Mouse (Mus musculus) erythroblast, adult 5-6 weeks (primary cell): ENCODE results near the gene Nlrp3. TPM values are rescaled to one million over a fixed set of nuclear protein-coding genes. Genes with fewer than 3 reads are reported as not detected.
"Not testable (repeated sequence)": the region's sequence is repeated elsewhere in the genome, so short reads cannot be mapped to it uniquely, and the experiment has no call there.

Experiments
- ATAC-seq: replicated peaks from 2 replicates; pipeline ENCODE4 v1.8.0; 2016; ENCODE audit warnings: moderate number of reproducible peaks, mild to moderate bottlenecking, moderate TSS enrichment, inconsistent platforms; ENCODE audit not compliant: poor library complexity, low FRiP score, severe bottlenecking
- total RNA-seq, 2 experiments: library from RNA; stranded (forward) in 1 of 2; stranded (reverse) in 1 of 2; fragments of 150-400 nt in 1 of 2; fragments of 200-764, 138-1000 nt in 1 of 2; gene quantifications; 2 replicates each; pipeline versions ENCODE4 v1.2.3 to v1.2.4; 2015 to 2017; ENCODE audit warnings: low replicate concordance in 2 of 2

Nlrp3 gene
- total RNA-seq, 2 experiments from 2014 or later: 3.0 TPM; not detected in 1

DNA sequence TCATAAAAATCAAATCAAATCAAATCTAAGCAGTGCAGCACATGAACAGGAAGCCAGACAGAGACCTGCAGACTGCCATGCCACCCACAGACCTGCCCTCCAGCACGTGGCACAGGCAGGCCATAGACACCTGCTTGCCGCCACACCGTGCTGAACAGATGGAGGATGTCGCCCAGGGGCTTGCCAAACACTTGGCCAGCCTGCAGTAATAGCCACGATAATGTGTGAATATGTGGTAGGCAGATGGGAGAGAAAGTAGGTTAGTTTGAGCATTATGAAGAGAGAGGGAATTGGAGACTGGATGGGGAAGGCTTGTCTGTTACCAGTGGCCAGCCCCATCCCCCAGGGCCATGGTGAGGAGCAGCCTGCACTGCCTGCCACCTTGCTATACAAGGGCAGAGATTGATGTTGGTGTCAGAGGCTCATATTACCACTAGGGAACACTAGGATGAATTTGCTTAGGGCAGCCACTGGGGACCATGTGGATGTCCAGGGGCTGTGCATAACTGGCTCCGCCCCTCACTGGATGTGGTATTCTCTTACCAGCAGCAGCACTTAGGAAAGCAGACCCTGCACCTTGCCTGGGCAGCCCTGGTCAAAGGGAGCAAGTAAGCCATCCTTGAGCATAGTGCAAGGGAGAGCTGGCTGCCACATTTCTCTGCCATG is 10.4 kb upstream of the Nlrp3 start:
- ATAC-seq: no peak

DNA sequence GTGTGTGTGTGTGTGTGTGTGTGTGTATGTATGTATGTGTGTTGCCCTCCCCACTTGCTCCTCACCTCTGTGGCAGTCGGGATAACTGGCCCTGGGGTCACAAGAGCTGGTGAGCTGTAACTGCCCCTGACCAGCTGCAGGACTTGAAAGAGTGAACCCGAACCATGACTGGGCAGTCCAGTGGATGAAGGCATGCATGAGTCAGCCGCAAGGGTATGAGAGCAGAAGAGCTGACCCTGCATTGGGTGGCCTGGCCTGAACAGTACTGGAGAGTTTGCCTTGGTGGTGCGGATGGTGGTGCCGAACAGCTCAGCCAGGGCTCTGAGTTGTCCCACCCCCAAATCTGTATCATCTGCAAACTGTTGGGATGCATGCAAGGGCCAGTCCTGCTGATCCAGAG is 9.8 kb upstream of the Nlrp3 start:
- no peak for ATAC-seq

DNA sequence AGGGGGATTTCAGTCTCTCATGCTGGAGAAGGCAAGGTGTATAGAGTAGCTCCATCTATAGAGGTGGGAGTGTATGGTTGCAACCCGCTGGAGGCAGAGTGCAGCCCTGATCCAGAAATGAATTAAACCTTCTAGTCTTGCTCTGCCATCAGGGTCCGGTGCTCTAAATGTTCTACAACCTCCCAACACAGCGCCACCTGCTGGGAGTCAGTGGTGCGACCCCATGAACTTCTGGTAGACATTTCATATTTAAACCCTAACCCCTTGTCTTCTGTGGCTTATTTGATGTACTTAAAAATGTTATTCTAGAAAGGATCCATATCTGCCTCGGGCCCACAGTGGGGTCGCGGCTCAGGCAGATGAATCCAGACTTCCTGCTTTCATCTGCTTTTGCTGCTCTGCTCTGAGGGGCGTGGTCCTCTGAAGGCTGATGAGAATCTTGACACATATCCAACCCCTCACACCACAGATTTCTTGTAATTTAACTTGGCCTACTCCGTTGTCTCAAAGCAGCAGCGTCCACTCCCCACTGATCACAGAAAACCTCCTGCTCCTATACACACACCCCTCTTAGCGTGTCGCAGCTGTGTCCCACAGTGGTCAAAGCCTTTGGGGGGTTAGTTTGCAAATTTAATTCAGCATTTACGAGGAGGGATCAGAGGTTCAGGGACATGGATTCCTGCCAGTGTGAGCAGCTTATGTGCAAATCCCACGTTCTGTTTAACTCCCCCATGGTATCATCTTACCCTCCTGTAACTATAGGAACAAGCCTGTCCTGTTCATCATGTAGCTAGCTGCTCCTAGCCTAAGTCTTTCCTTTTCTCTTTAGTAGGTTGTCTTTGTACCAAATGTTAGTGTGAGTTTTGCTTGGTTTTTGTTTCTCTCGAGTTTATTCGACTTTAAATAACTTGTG is 3.9 kb upstream of the Nlrp3 start:
- ATAC-seq: no peak

DNA sequence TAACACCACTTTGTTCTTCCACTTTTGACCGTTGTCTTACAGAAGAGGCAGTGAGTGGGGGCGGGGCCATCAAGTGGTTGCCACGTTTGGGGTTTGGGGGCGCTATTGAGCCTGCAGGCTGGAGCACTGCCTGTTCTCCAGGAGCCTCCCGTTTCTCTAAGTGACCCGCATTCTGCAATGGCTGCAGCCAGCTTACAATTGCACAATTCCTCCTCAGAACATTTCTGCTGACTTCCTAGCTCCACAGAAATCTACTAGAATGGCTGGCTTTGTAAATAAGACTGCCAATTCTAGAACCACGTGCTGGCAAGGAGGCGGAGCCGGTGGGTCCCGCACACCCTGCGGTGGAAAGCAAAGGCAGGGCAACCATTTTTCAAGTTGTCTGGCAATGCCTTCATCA is 3.0 kb upstream of the Nlrp3 start:
- ATAC-seq: no peak

DNA sequence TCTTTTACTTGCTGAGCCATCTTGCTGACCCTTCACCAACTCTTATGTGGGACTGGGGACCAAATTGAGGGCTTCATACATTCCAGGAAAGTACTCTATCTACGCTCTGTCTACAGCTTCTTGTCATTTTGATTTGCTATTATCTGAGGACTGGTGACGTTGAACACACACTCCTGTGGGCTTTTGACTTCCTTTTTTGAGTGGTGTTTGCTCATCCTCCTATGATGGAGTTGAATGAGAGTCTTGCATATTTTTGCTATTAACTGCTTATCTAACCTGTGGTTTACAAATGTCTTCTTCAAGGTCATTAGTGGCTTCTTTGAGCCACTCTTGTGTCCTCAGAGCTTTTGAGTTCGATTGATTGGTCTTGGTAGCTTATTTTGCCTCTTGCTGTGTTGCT is 1.2 kb upstream of the Nlrp3 start:
- ATAC-seq: no peak

DNA sequence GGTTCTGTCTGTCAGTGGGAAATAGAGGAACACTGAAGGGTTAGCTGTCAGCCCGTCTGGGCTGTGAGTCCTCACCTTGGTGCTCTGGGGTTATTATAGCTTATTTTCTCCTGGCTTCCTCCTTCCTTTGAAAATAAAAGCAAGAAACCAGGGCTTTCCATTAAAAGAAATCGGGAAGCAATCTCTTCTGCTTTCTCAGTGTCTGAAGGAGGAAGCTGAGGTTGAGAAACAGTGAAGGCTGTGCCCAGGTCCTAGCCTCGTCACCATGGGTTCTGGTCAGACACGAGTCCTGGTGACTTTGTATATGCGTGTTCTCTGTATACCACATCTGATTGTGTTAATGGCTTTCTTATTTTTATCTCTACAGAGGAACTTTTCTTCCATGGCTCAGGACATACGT is 1.1 kb downstream of the Nlrp3 start:
- no peak for ATAC-seq

DNA sequence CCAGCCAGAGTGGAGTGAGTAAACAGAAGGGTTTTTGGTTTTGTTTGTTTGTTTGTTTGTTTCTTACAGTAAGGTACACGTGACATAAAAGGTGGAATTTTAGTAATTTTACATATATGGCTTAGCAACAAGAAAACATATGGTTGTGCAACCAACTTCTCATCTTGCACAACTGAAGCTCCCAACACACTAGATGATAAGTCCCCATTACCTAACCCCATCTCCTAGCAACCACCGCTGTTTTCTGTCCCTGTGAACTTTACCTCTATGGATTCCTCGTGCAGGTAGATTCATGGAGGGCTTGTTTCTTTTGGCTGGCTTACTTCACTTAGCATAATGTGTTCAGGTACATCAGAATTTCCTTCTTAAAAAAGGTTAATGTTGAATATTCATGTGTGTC is 2.0 kb downstream of the Nlrp3 start:
- no peak for ATAC-seq

DNA sequence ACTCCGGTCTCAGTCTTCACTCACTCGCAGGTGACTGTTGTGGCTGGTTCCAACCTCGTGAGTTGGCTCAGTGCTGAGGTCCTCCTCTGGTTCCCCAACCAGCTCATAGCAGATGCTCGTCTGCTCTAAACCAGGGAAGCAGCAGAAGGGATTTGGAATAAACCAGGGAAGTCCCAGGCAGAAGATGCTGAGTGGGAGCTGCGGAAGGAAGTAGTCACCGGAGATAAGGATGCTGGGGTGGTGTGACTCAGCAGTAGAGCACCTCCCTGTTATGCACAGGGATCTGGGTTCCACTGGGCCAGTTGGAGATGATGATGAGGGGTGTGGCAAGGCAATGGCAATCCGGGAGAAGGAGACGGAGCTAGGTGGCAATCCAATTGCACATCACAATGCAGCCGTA is 2.6 kb downstream of the Nlrp3 start:
- no peak for ATAC-seq

DNA sequence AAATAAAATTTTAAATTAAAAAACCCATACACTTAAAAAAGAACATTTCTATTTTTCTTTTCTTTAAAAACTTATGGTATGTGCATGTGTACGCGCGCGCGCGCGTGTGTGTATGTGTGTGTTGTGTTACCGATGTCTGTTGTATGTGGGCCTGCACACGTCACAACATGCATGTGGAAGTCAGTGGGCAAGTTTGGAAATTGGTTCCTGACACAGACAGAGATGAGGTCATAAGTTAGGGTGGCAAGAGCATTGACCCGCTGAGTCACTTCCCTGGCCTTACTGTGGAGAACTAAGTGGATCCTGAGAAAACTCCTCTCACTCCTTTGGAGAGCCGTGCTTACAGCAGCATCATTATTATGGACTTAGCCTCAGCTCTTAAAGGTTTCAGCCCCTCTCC is 12.8 kb downstream of the Nlrp3 start:
- no peak for ATAC-seq

DNA sequence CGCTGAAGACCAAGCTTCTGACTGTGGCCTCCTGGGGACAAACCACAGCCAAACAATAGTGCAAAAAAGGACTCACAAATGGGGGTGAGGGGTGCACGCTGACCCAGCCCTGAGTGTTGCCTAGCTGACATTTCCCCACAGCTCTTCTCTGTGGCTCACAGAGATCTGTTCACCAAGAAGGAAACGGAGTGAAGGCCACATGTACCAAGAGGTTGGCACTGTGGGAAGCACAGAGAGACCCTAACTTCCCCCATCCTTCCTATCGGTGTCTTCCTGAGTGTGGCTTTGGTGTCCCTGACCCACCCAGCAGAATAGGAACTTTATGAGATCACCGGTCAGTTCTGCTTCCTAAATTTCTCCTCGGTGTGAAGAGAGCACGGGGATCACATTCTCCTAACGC is 13.2 kb downstream of the Nlrp3 start:
- ATAC-seq: no peak

DNA sequence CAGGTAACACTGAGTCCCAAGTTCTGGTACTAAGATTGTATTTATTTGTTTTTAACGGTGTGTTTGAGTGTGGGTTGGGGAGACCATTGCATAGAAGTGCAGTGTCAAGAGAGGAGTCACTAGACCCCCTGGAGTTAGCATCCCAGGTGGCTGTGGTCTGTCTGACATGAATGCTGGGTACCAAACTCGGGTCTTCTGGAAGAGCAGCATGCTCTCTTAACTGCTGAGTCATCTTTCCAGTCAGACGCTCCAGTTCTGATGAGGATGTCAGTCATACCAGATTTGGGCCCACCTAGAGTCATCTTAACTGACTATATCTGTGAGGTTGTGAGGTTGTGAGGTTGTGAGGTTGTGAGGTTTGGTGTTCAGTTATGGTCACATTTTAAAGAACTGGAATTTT is 19.5 kb downstream of the Nlrp3 start:
- no peak for ATAC-seq

DNA sequence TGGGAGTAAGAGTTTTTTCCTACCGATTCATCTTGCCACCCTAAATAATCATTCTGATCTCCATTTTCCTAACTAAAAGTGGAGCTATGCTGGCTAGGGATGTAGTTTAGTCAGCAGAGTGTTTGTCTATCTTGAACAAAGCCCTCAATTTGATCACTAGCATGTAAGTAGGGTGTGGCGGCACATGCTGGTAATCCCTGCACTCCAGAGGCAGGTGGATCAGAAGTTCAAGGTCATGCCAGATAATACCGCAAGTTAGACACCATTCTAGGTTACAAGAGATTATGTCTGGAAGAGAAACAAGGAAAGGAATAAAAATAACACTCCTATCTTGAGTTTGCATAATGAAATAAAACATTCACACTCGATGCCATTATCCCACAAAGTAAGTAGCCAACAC is 21.0 kb downstream of the Nlrp3 start:
- ATAC-seq: no peak

DNA sequence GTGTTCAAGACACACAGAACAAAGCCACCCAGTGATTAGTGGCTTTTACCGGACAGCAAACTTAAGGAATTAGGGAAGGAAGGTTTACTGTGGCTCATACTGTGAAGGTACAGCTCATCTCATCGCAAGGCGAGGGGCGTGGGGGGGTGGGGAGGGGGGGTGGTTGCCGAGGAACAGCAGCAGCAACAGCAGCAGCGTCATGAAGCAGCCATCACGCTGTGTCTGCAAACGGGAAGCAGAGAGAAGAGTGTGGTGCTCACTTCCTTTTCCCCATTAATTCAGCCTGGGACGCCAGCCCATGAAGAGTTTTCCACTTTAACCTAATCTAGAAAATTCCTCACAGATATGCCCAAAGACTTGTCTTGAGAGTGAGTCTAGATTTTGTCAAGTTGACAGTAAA is 21.5 kb downstream of the Nlrp3 start:
- ATAC-seq: no peak

DNA sequence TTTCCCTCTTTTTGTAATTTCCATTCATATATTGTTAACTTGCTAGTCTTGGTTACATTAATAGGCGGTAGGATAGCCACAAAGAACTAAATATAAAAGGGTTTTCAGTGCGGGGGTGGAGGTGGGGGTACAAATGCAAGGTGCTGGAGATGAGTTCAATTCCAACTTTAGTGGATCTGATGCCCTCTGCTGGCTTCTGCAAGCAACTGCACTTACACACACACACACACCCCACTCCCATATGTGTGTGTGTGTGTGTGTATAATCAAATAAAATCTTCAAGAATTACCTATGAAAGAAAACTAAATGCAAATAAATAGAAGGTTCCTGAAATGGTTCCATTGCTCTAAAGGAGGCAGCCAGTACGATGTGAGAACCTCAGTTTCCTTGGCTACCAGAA is 27.9 kb downstream of the Nlrp3 start:
- 0 out of 2 replicates have a peak, but pooled peaks have one; percentile 53 for ATAC-seq

DNA sequence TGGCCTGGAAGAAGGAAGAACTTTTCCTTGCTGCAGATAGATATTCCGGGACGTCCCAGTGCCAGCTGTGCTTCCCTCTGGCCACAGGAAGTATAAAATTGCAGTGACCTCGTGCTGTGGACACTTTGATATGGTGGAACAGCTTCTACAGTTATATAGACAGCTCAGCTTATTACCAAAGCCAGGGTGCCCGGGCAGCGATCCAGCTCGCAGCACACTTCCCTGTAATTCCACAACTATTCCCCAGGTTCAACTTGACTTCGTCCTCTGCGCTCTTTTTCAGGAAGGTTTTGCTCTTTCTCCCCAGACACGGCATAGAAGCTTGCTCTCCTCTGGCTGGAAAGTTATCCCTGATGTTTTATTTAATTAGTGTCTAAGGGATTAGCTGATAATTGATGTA is 34.4 kb downstream of the Nlrp3 start:
- ATAC-seq: no peak

DNA sequence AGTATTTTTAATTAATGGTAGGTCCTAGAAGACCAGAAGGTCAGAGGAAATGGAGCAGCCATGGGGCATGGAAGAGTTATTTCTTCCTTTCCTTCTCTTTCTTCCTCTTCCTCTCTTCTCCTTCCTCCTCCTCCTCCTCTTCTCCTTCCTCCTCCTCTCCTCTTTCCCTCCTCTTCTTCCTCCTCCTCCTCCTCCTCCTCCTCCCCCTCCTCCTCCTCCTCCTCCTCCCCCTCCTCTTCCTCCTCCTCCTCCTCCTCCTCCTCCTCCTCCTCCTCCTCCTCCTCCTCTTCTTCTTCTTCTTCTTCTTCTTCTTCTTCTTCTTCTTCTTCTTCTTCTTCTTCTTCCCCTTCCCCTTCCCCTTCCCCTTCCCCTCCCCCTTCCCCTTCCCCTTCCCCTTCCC is 34.8 kb downstream of the Nlrp3 start, which contains the start of gene Olfr222:
Gene Olfr222 (minus strand): TSS at position 101 of the 400 bp plus-strand sequence.
- not testable (repeated sequence) for ATAC-seq

DNA sequence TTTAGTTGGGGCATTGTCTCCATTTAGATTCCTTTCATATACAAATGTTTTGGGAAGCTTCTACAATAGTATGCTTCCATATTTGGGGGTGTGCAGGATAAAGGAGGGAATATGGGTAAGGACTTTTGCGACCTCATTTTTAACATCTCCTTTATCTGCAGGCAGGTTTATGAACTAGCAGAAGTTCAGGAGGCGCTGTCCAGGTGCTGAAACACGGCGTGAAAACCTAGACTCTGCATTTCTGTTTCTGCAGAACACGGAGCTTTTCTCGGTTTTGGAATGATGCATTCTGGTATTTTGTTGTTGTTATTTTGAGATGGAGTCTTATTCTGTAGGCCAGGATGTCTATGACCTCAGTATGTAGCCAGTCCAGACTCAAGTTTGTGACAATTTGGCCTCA is 43.2 kb downstream of the Nlrp3 start:
- ATAC-seq: no peak

DNA sequence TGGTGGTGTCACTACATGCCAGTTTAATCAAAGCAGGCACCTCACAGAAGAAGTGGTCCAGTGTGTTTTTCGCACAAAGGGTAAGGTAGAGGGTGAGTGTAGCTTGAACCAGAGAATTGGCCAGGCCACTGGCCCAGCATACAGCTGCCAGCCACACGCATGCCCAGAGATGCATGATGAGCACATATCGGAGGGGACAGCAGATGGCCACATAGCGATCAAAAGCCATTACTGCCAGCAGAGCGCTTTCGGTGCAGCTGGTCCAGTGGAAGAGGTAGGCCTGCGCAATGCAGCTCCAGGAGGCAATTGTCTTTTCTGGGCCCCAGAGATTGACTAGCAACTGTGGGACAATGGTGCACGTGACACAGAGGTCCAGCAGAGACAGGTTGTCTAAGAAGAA is 48.1 kb downstream of the Nlrp3 start:
- ATAC-seq: no peak

DNA sequence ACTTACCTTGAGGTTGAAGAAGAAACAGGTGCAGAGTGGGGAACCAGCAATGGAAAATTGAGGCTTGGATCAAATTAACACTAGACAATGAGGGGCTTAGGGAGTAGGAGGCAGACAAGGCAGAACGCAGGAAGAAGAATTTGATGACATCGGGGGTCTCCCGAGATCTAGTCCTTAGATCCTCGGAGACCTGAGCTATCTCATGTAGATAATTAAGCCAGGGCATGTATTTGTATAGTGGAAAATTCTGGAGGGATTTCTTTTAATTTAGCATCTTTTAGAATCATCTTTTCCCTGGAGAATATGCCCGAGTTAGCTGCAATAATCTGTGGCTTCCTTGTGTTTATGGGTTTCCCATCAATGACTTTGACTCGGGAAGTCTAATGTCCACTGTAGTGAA is 51.8 kb downstream of the Nlrp3 start, which contains the start of gene Olfr223:
Gene Olfr223 (minus strand): TSS at position 101 of the 400 bp plus-strand sequence.
- no peak for ATAC-seq

DNA sequence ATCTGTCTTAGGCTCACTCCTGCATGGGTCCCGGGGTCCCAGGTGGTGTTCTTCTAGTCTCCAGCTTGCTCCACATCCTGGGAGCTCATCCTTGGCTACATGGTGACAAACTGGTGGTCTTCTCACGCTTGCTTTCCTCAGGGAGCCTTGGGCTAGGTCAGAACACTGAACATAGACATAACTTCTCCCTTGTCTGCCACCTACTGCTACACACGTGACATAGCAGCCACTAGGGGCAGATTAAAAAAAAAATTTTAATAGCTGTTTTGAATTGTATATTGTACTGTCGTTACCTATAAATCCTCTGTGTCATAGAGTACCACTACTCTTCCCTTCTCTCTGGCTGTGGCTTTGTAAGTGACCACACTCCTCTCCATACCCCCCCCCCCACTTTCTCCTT is 54.7 kb downstream of the Nlrp3 start:
- no peak for ATAC-seq

DNA sequence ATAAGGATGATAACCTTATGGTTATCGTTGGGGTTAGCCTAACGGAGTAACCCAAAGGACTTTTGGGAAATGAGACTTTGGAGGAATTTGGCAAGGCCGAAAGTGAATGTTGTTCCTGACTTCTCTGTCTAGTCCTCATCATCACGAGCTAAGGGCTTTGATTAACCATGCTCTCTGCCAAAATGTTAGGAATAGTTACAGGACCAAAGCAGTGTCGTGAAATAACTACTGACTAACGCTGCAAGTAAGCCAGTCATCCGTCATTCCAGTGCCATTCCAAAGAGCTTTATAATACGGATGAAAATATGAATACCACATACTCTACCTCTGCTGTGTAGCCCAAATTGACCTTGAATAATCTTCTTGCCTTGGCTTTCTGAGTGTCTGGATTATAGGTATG is 55.6 kb downstream of the Nlrp3 start:
- ATAC-seq: no peak
